Mouse (Mus musculus) heart, adult 2 months (tissue): ENCODE data around the gene Spdef.

ENCODE experiments used
- CTCF ChIP-seq: fragments of 200-600 bp; IDR thresholded peaks from 2 replicates; pipeline ENCODE4 v1.8.1; 2022; ENCODE audit warnings: antibody characterized with exemption, mild to moderate bottlenecking, moderate library complexity
- POLR2A ChIP-seq: fragments of 200-500 bp; IDR thresholded peaks from 2 replicates; pipeline ENCODE4 v1.6.1; 2011; ENCODE audit warnings: mild to moderate bottlenecking, low read depth, low read length, control low read depth; ENCODE audit not compliant: insufficient read depth

DNA sequence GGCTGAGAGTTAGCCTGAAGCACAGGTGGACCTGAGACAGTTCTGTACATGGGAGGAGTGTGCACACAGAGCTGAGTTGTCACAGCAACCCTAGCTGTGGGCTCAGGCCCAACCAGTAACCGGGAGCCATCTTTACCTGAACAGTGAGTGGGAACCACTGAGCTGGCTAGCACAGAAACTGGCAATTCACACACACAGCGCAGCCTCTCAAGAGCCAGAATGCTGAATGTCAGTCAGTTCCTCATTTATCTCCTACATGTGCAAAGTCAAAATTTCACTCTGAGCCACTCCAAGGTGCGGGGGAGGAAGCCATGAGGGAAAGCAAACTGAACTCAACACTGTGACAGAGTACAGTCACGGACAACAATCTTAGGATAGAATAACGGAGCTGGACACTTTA is 38.4 kb upstream of the Spdef start:
- TF ChIP-seq CTCF: no peak
- TF ChIP-seq POLR2A: no peak
